Mouse (Mus musculus): ENCODE data around the gene Gxylt2. TPM values are rescaled to one million over a fixed set of nuclear protein-coding genes. Genes with fewer than 3 reads are reported as not detected.

Gxylt2 gene
- total and polyA plus RNA-seq, 3 experiments, result 0.03 TPM; not detected in 2

DNA sequence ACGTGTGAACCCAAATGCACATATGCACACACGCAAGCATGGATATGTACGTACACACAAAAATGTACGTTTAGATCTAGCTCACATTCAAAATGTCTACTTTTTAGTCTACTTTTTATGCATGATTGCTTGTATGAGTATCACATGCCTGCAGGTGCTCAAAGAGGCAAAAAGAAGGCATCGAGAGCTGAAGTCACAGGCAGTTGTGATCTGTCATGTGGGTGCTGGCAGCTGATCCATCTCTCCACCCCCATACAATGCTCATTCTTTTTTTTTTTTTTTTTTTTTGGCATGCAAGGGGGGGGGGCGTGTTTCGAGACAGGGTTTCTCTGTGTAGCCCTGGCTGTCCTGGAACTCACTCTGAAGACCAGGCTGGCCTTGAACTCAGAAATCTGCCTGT lies 124.0 kb downstream of the Gxylt2 start:
- no peak overlapping the region for H3K4me3 ChIP-seq (replicated peaks in 1 of 3; ENCODE audit: low read depth in 2 of 3, low read length in 2 of 3, poor library complexity in 1 of 3)
- H3K9ac ChIP-seq (ENCODE audit: insufficient read depth, low read depth), result no peak overlapping the region
- no peak overlapping the region for H3K4me2 ChIP-seq (ENCODE audit: insufficient read depth, low read depth, poor library complexity, severe bottlenecking)
- no peaks in the 10 kb centered on the region for H3K36me3 ChIP-seq (replicated peaks in 1 of 2; ENCODE audit: control insufficient read depth in 1 of 2, insufficient read depth in 1 of 2, low read length in 1 of 2)
- no peaks in the 10 kb centered on the region for H3K79me2 ChIP-seq (replicated peaks; ENCODE audit: control insufficient read depth, extremely low read depth, insufficient read depth, poor library complexity, severe bottlenecking)
- in situ Hi-C loops (cut with MboI; ENCODE audit: low pct_ligation_motif_present, low pct_unique_long_range_greater_than_20kb, low sequenced_read_pairs) (no loop called here), dilution Hi-C loops (cut with MboI; ENCODE audit: extremely low pct_ligation_motif_present, extremely low pct_unique_long_range_greater_than_20kb, low sequenced_read_pairs) (no loop called here)
- H3K4me1 ChIP-seq (ENCODE audit: control insufficient read depth in 1 of 2, insufficient read depth in 2 of 2), result peaks cover 6 to 71% of the 10 kb centered on the region in 2 experiments; a peak in 3 of 4 replicates
- TF ChIP-seq ZNF384 (IDR thresholded peaks at IDR 0.05; ENCODE audit: low read depth, low read length), result peak; percentile 54
- TF ChIP-seq NELFE (IDR thresholded peaks at IDR 0.05; ENCODE audit: low read depth, low read length), result no peak
- peak; percentile 32; the same call in 1 of the 2 replicates for TF ChIP-seq BHLHE40 (IDR thresholded peaks at IDR 0.05; ENCODE audit: low read depth, low read length)
- peaks cover 3% of the 10 kb centered on the region for H3K9me3 ChIP-seq (replicated peaks; ENCODE audit: low read length)
- H3K27me3 ChIP-seq (replicated peaks), result no peaks in the 10 kb centered on the region
- DNase-seq (ENCODE audit: extremely low read depth), result no peak
- H3K27ac ChIP-seq (ENCODE audit: insufficient read depth, low read depth), result no peak overlapping the region

DNA sequence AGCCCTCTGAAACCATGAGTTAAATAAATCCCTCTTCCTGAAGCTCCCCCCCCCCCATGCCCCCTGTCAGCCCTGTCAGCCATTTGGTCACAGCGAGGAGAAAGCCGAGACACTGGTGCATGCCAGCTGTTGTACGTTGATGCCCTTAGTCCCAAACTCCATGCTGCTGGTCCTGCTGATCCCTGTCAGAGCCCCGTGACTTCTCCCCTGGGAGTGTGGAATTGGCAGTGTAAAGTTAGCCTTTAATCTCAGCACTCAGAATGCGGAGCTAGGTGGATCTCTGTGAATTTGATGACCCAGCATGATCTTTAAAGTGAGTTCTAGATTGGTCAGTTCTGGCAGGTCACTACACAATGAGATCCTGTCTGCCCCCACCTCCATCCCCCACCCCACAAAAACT lies 125.2 kb downstream of the Gxylt2 start:
- no peak for DNase-seq (ENCODE audit: extremely low read depth)
- no peak overlapping the region for H3K9ac ChIP-seq (ENCODE audit: insufficient read depth, low read depth)
- no peaks in the 10 kb centered on the region for H3K27me3 ChIP-seq (replicated peaks)
- H3K79me2 ChIP-seq (replicated peaks; ENCODE audit: control insufficient read depth, extremely low read depth, insufficient read depth, poor library complexity, severe bottlenecking), result peaks cover 11% of the 10 kb centered on the region
- H3K4me1 ChIP-seq (ENCODE audit: control insufficient read depth in 1 of 2, insufficient read depth in 2 of 2), result peaks cover 0 to 59% of the 10 kb centered on the region in 2 experiments; a peak in 3 of 4 replicates
- dilution Hi-C loops (cut with MboI; ENCODE audit: extremely low pct_ligation_motif_present, extremely low pct_unique_long_range_greater_than_20kb, low sequenced_read_pairs) (no loop called here), in situ Hi-C loops (cut with MboI; ENCODE audit: low pct_ligation_motif_present, low pct_unique_long_range_greater_than_20kb, low sequenced_read_pairs) (no loop called here)
- H3K9me3 ChIP-seq (replicated peaks; ENCODE audit: low read length), result peaks cover 3% of the 10 kb centered on the region
- no peak overlapping the region for H3K27ac ChIP-seq (ENCODE audit: insufficient read depth, low read depth)
- H3K4me2 ChIP-seq (ENCODE audit: insufficient read depth, low read depth, poor library complexity, severe bottlenecking), result no peak overlapping the region
- TF ChIP-seq POLR2A (IDR thresholded peaks at IDR 0.05; ENCODE audit: low read depth, low read length) (no peak), USF2 (conservative IDR thresholded peaks at IDR 0.05; ENCODE audit: low read depth, low read length) (no peak), RCOR1 (conservative IDR thresholded peaks at IDR 0.05; ENCODE audit: low read depth, low read length) (no peak), MAX (IDR thresholded peaks at IDR 0.05; ENCODE audit: low read length) (no peak), NELFE (IDR thresholded peaks at IDR 0.05; ENCODE audit: low read depth, low read length) (no peak), ZKSCAN1 (IDR thresholded peaks at IDR 0.05; ENCODE audit: borderline replicate concordance, low read depth, low read length) (no peak), TCF12 (IDR thresholded peaks at IDR 0.05; ENCODE audit: low read depth, low read length) (no peak), CHD1 (IDR thresholded peaks at IDR 0.05; ENCODE audit: low read depth, low read length) (no peak), HCFC1 (IDR thresholded peaks at IDR 0.05; ENCODE audit: low read depth, low read length) (no peak), IRF4 (IDR thresholded peaks at IDR 0.05; ENCODE audit: low read depth, low read length) (no peak), ELF1 (IDR thresholded peaks at IDR 0.05; ENCODE audit: low read depth, low read length) (no peak), SMC3 (IDR thresholded peaks at IDR 0.05; ENCODE audit: low read depth, low read length) (no peak), TBP (conservative IDR thresholded peaks at IDR 0.05; ENCODE audit: low read depth, low read length) (no peak), EP300 (IDR thresholded peaks at IDR 0.05; ENCODE audit: low read length) (no peak), BHLHE40 (IDR thresholded peaks at IDR 0.05; ENCODE audit: low read depth, low read length) (no peak), ZMIZ1 (IDR thresholded peaks at IDR 0.05; ENCODE audit: low read depth, low read length) (no peak)
- no peak overlapping the region for H3K4me3 ChIP-seq (replicated peaks in 1 of 3; ENCODE audit: low read depth in 2 of 3, low read length in 2 of 3, poor library complexity in 1 of 3)
- peaks cover 0 to 2% of the 10 kb centered on the region in 2 experiments for H3K36me3 ChIP-seq (replicated peaks in 1 of 2; ENCODE audit: control insufficient read depth in 1 of 2, insufficient read depth in 1 of 2, low read length in 1 of 2)

All from CH12.LX (cell line).